Mouse (Mus musculus): ENCODE data around the gene Chmp2a. TPM values are rescaled to one million over a fixed set of nuclear protein-coding genes. Genes with fewer than 3 reads are reported as not detected.

The Chmp2a gene
- polyA plus RNA-seq, 1 experiment = 264 TPM

GRCm38 (mm10) chr7:12995862-12996261 is 38.7 kb downstream of the Chmp2a start:
- DNase-seq = no peak
- Histone ChIP-seq H3K27me3 (ENCODE audit: control insufficient read depth, insufficient read depth, low read length) (no peaks in the 10 kb centered on the region), H3K27ac (ENCODE audit: insufficient read depth, low read length) (no peak overlapping the region), H3K4me3 (replicated peaks; ENCODE audit: insufficient read depth, low read depth, low read length) (no peak overlapping the region), H3K4me1 (ENCODE audit: control insufficient read depth, insufficient read depth, low read length) (no peaks in the 10 kb centered on the region)
- TF ChIP-seq POLR2A (IDR thresholded peaks at IDR 0.05; ENCODE audit: borderline replicate concordance, insufficient read depth, low read length) (no peak), CTCF (IDR thresholded peaks at IDR 0.05; ENCODE audit: borderline replicate concordance, insufficient read depth, low read depth, low read length) (no peak)

- WGBS = 90% methylated on average over 10 of the region's 10 CpGs
- H3K4me1 ChIP-seq (ENCODE audit: control insufficient read depth, insufficient read depth, low read length) = no peaks in the 10 kb centered on the region
- DNase-seq = no peak
- no peaks in the 10 kb centered on the region for H3K27me3 ChIP-seq (ENCODE audit: control insufficient read depth, insufficient read depth, low read length)
- no peak overlapping the region for H3K27ac ChIP-seq (ENCODE audit: insufficient read depth, low read length)
- no peak overlapping the region for H3K4me3 ChIP-seq (replicated peaks; ENCODE audit: insufficient read depth, low read depth, low read length)
- TF ChIP-seq POLR2A (IDR thresholded peaks at IDR 0.05; ENCODE audit: borderline replicate concordance, insufficient read depth, low read length) (no peak), CTCF (IDR thresholded peaks at IDR 0.05; ENCODE audit: borderline replicate concordance, insufficient read depth, low read depth, low read length) (no peak)
These were observed 41.5 kb downstream of the Chmp2a start for GRCm38 (mm10) chr7:12993148-12993547.

- H3K4me3 ChIP-seq (replicated peaks; ENCODE audit: insufficient read depth, low read depth, low read length) = no peak overlapping the region
- 6% methylated on average over 3 of the region's 3 CpGs for WGBS
These were observed 42.4 kb downstream of the Chmp2a start for GRCm38 (mm10) chr7:12992222-12992621.

GRCm38 (mm10) chr7:12987409-12988189 is 47.0 kb downstream of the Chmp2a start:
- no peak for TF ChIP-seq CTCF (IDR thresholded peaks at IDR 0.05; ENCODE audit: borderline replicate concordance, insufficient read depth, low read depth, low read length)
- no peak for TF ChIP-seq POLR2A (IDR thresholded peaks at IDR 0.05; ENCODE audit: borderline replicate concordance, insufficient read depth, low read length)
- no peak overlapping the region for H3K4me3 ChIP-seq (replicated peaks; ENCODE audit: insufficient read depth, low read depth, low read length)
- no peak for DNase-seq
- 79% methylated on average over 8 of the region's 8 CpGs for WGBS
- H3K27ac ChIP-seq (ENCODE audit: insufficient read depth, low read length) = no peak overlapping the region
- no peaks in the 10 kb centered on the region for H3K27me3 ChIP-seq (ENCODE audit: control insufficient read depth, insufficient read depth, low read length)
- no peaks in the 10 kb centered on the region for H3K4me1 ChIP-seq (ENCODE audit: control insufficient read depth, insufficient read depth, low read length)

More at GRCm38 (mm10) chr7:12992222-12992621, 42.4 kb downstream of the Chmp2a start:
- Histone ChIP-seq H3K27me3 (ENCODE audit: control insufficient read depth, insufficient read depth, low read length) (no peaks in the 10 kb centered on the region), H3K4me1 (ENCODE audit: control insufficient read depth, insufficient read depth, low read length) (no peaks in the 10 kb centered on the region), H3K27ac (ENCODE audit: insufficient read depth, low read length) (no peak overlapping the region)
- no peak for DNase-seq
- TF ChIP-seq POLR2A (IDR thresholded peaks at IDR 0.05; ENCODE audit: borderline replicate concordance, insufficient read depth, low read length) = no peak
- no peak for TF ChIP-seq CTCF (IDR thresholded peaks at IDR 0.05; ENCODE audit: borderline replicate concordance, insufficient read depth, low read depth, low read length)

GRCm38 (mm10) chr7:12986906-12987305 is 47.7 kb downstream of the Chmp2a start:
- Histone ChIP-seq H3K27me3 (ENCODE audit: control insufficient read depth, insufficient read depth, low read length) (no peaks in the 10 kb centered on the region), H3K27ac (ENCODE audit: insufficient read depth, low read length) (no peak overlapping the region), H3K4me1 (ENCODE audit: control insufficient read depth, insufficient read depth, low read length) (no peaks in the 10 kb centered on the region), H3K4me3 (replicated peaks; ENCODE audit: insufficient read depth, low read depth, low read length) (no peak overlapping the region)
- no peak for TF ChIP-seq CTCF (IDR thresholded peaks at IDR 0.05; ENCODE audit: borderline replicate concordance, insufficient read depth, low read depth, low read length)
- no peak for TF ChIP-seq POLR2A (IDR thresholded peaks at IDR 0.05; ENCODE audit: borderline replicate concordance, insufficient read depth, low read length)
- WGBS = 85% methylated on average over 8 of the region's 8 CpGs
- no peak for DNase-seq

- no peak for DNase-seq
- TF ChIP-seq CTCF (IDR thresholded peaks at IDR 0.05; ENCODE audit: borderline replicate concordance, insufficient read depth, low read depth, low read length) = no peak
- TF ChIP-seq POLR2A (IDR thresholded peaks at IDR 0.05; ENCODE audit: borderline replicate concordance, insufficient read depth, low read length) = no peak
- WGBS = 91% methylated on average over 1 of the region's 1 CpGs
- H3K27ac ChIP-seq (ENCODE audit: insufficient read depth, low read length) = no peak overlapping the region
- H3K27me3 ChIP-seq (ENCODE audit: control insufficient read depth, insufficient read depth, low read length) = no peaks in the 10 kb centered on the region
- H3K4me1 ChIP-seq (ENCODE audit: control insufficient read depth, insufficient read depth, low read length) = no peaks in the 10 kb centered on the region
- no peak overlapping the region for H3K4me3 ChIP-seq (replicated peaks; ENCODE audit: insufficient read depth, low read depth, low read length)
These were observed 48.9 kb downstream of the Chmp2a start for GRCm38 (mm10) chr7:12985724-12986123.

Other genes starting within 250 kb of the Chmp2a start
- 10.8 and 11.2 TPM in 2 replicates for gene Zscan18, start 231.2 kb downstream of the Chmp2a start, polyA plus RNA-seq (2012; rRNA removed)
- 16.3 and 16.7 TPM in 2 replicates for gene Zfp329, start 215.9 kb downstream of the Chmp2a start, polyA plus RNA-seq (2012; rRNA removed)
- 12.6 and 13.5 TPM in 2 replicates for gene Zfp110, start 200.0 kb downstream of the Chmp2a start, polyA plus RNA-seq (2012; rRNA removed)
- gene Zfp128, start 153.6 kb downstream of the Chmp2a start, polyA plus RNA-seq (2012; rRNA removed) = 5.6 and 6.1 TPM in 2 replicates
- gene Zscan22, start 137.0 kb downstream of the Chmp2a start, polyA plus RNA-seq (2012; rRNA removed) = 13.1 and 14.0 TPM in 2 replicates
- gene Rps5, start 112.5 kb downstream of the Chmp2a start, polyA plus RNA-seq (2012; rRNA removed) = 670 and 700 TPM in 2 replicates
- gene Rnf225, start 107.4 kb downstream of the Chmp2a start, polyA plus RNA-seq (2012; rRNA removed) = 2.6 and 3.5 TPM in 2 replicates
- 5.8 and 6.2 TPM in 2 replicates for gene Zfp324, start 69.0 kb downstream of the Chmp2a start, polyA plus RNA-seq (2012; rRNA removed)
- gene Zfp446, start 57.0 kb downstream of the Chmp2a start, polyA plus RNA-seq (2012; rRNA removed) = 13.8 and 16.0 TPM in 2 replicates
- gene Slc27a5, start 36.6 kb downstream of the Chmp2a start, polyA plus RNA-seq (2012; rRNA removed) = 1.7 and 2.1 TPM in 2 replicates
- 250 and 266 TPM in 2 replicates for gene Trim28, start 35.7 kb downstream of the Chmp2a start, polyA plus RNA-seq (2012; rRNA removed)
- gene Zbtb45, start 24.8 kb downstream of the Chmp2a start, polyA plus RNA-seq (2012; rRNA removed) = 31.9 and 33.5 TPM in 2 replicates
- gene Ube2m, start 3.5 kb upstream of the Chmp2a start, polyA plus RNA-seq (2012; rRNA removed) = 376 and 405 TPM in 2 replicates
- 4.6 TPM in 2 replicates for gene Mzf1, start 20.0 kb upstream of the Chmp2a start, polyA plus RNA-seq (2012; rRNA removed)
- gene Vmn1r85, start 60.4 kb upstream of the Chmp2a start, polyA plus RNA-seq (2012; rRNA removed) = not detected in 2 replicates
- gene Vmn1r86, start 85.1 kb upstream of the Chmp2a start, polyA plus RNA-seq (2012; rRNA removed) = not detected in 2 replicates
- gene Vmn1r87, start 105.3 kb upstream of the Chmp2a start, polyA plus RNA-seq (2012; rRNA removed) = not detected in 2 replicates
- gene Vmn1r88, start 124.8 kb upstream of the Chmp2a start, polyA plus RNA-seq (2012; rRNA removed) = not detected in 2 replicates
- gene Vmn1r89, start 178.2 kb upstream of the Chmp2a start, polyA plus RNA-seq (2012; rRNA removed) = not detected in 2 replicates
- 12.6 and 13.4 TPM in 2 replicates for gene Lig1, start 242.5 kb upstream of the Chmp2a start, polyA plus RNA-seq (2012; rRNA removed)
- gene Zswim9, start 243.9 kb upstream of the Chmp2a start, polyA plus RNA-seq (2012; rRNA removed) = 11.0 and 11.3 TPM in 2 replicates